Mouse (Mus musculus): Measurements from ENCODE around the gene Ccna2. TPM values are rescaled to one million over a fixed set of nuclear protein-coding genes. Genes with fewer than 3 reads are reported as not detected.
A peak's percentile ranks its signal among the peaks of the same experiment; 100 is the strongest.

Ccna2 gene
- polyA plus RNA-seq, 1 experiment from 2014 or later: 179 TPM

GRCm38 (mm10) chr3:36531242-36531641 is 40.7 kb downstream of the Ccna2 start:
- no peak overlapping the region for H3K27ac ChIP-seq
- peaks cover 9% of the 10 kb centered on the region; the same call in 1 of the 2 replicates for H3K4me1 ChIP-seq (replicated peaks)
- no peaks in the 10 kb centered on the region for H3K9me3 ChIP-seq
- H3K27me3 ChIP-seq (replicated peaks): no peaks in the 10 kb centered on the region
- no peaks in the 10 kb centered on the region for H3K36me3 ChIP-seq
- 47% methylated on average over 2 of the region's 2 CpGs for WGBS
- no peak for ATAC-seq
- H3K4me3 ChIP-seq (replicated peaks): no peak overlapping the region
- no peak overlapping the region; the same call in 1 of the 2 replicates for H3K4me2 ChIP-seq (replicated peaks)
- H3K9ac ChIP-seq: no peak overlapping the region

- H3K4me2 ChIP-seq (replicated peaks): no peak overlapping the region
- H3K27ac ChIP-seq: no peak overlapping the region
- no peak overlapping the region for H3K9ac ChIP-seq
- WGBS: 82% methylated on average over 5 of the region's 5 CpGs
- no peak overlapping the region for H3K4me3 ChIP-seq (replicated peaks)
- ATAC-seq: no peak
- H3K9me3 ChIP-seq: no peaks in the 10 kb centered on the region
- H3K27me3 ChIP-seq (replicated peaks): no peaks in the 10 kb centered on the region
- H3K4me1 ChIP-seq (replicated peaks): peaks cover 9% of the 10 kb centered on the region; the same call in 1 of the 2 replicates
- no peaks in the 10 kb centered on the region for H3K36me3 ChIP-seq
Measured at GRCm38 (mm10) chr3:36530781-36531180, 41.2 kb downstream of the Ccna2 start.

GRCm38 (mm10) chr3:36530345-36530744 is 41.6 kb downstream of the Ccna2 start:
- H3K4me3 ChIP-seq (replicated peaks): no peak overlapping the region
- H3K4me1 ChIP-seq (replicated peaks): peaks cover 9% of the 10 kb centered on the region; the same call in 1 of the 2 replicates
- ATAC-seq: no peak
- no peak overlapping the region for H3K4me2 ChIP-seq (replicated peaks)
- H3K36me3 ChIP-seq: no peaks in the 10 kb centered on the region
- H3K27ac ChIP-seq: no peak overlapping the region
- 78% methylated on average over 6 of the region's 6 CpGs for WGBS
- H3K9ac ChIP-seq: no peak overlapping the region
- no peaks in the 10 kb centered on the region for H3K27me3 ChIP-seq (replicated peaks)
- no peaks in the 10 kb centered on the region for H3K9me3 ChIP-seq

GRCm38 (mm10) chr3:36524466-36524865 is 47.5 kb downstream of the Ccna2 start:
- H3K36me3 ChIP-seq: no peaks in the 10 kb centered on the region
- H3K9ac ChIP-seq: no peak overlapping the region
- no peak overlapping the region for H3K4me2 ChIP-seq (replicated peaks)
- no peak overlapping the region for H3K27ac ChIP-seq
- no peaks in the 10 kb centered on the region for H3K9me3 ChIP-seq
- ATAC-seq: no peak
- peaks cover 3% of the 10 kb centered on the region for H3K4me1 ChIP-seq (replicated peaks)
- H3K4me3 ChIP-seq (replicated peaks): no peak overlapping the region
- WGBS: 69% methylated on average over 3 of the region's 3 CpGs
- peaks cover 22% of the 10 kb centered on the region for H3K27me3 ChIP-seq (replicated peaks)

- Histone ChIP-seq H3K36me3 (no peaks in the 10 kb centered on the region), H3K27ac (no peak overlapping the region), H3K27me3 (replicated peaks) (peaks cover 22% of the 10 kb centered on the region), H3K4me2 (replicated peaks) (no peak overlapping the region), H3K4me3 (replicated peaks) (no peak overlapping the region), H3K4me1 (replicated peaks) (peaks cover 3% of the 10 kb centered on the region), H3K9me3 (no peaks in the 10 kb centered on the region), H3K9ac (no peak overlapping the region)
- no peak for ATAC-seq
- WGBS: 27% methylated on average over 4 of the region's 4 CpGs
Measured at GRCm38 (mm10) chr3:36522137-36522536, 49.8 kb downstream of the Ccna2 start.

- Histone ChIP-seq H3K27me3 (replicated peaks) (peaks cover 22% of the 10 kb centered on the region), H3K4me3 (replicated peaks) (peak within 1 kb of the TSS; percentile 43), H3K4me2 (replicated peaks) (peak within 1 kb of the TSS; percentile 91), H3K9ac (peak within 1 kb of the TSS; percentile 45), H3K9me3 (no peaks in the 10 kb centered on the region), H3K27ac (no peak within 1 kb of the TSS), H3K4me1 (replicated peaks) (peaks cover 3% of the 10 kb centered on the region), H3K36me3 (no peaks in the 10 kb centered on the region)
- 1% methylated on average over 51 of the region's 51 CpGs for WGBS
- ATAC-seq: peak; percentile 70
Measured at GRCm38 (mm10) chr3:36521073-36522060, 50.6 kb downstream of the Ccna2 start, which contains the start of gene Gm11549. Gene Gm11549, minus strand, starts transcription at chr3:36521813.

GRCm38 (mm10) chr3:36516196-36516595 is 55.8 kb downstream of the Ccna2 start:
- no peak overlapping the region for H3K4me2 ChIP-seq (replicated peaks)
- H3K36me3 ChIP-seq: no peaks in the 10 kb centered on the region
- H3K27ac ChIP-seq: no peak overlapping the region
- peaks cover 10% of the 10 kb centered on the region; the same call in 1 of the 2 replicates for H3K27me3 ChIP-seq (replicated peaks)
- ATAC-seq: no peak
- H3K4me1 ChIP-seq (replicated peaks): peaks cover 3% of the 10 kb centered on the region
- H3K4me3 ChIP-seq (replicated peaks): no peak overlapping the region
- H3K9ac ChIP-seq: no peak overlapping the region
- H3K9me3 ChIP-seq: no peaks in the 10 kb centered on the region
- WGBS: 87% methylated on average over 9 of the region's 9 CpGs

Other genes with a start within 250 kb of the Ccna2 start
- 247 and 277 TPM in 2 replicates for gene Anxa5, start 96.3 kb downstream of the Ccna2 start, polyA plus RNA-seq (2015; fragmentation: Nextera tagmentation; extraction: Ambion mirVana)
- 1.8 and 2.2 TPM in 2 replicates for gene 1810062G17Rik, start 96.2 kb downstream of the Ccna2 start, polyA plus RNA-seq (2015; fragmentation: Nextera tagmentation; extraction: Ambion mirVana)
- 0.33 and 0.44 TPM in 2 replicates for gene Gm11549, start 50.3 kb downstream of the Ccna2 start, polyA plus RNA-seq (2015; fragmentation: Nextera tagmentation; extraction: Ambion mirVana)
- 63.6 and 65.1 TPM in 2 replicates for gene Exosc9, start 19.5 kb downstream of the Ccna2 start, polyA plus RNA-seq (2015; fragmentation: Nextera tagmentation; extraction: Ambion mirVana)
- 9.6 and 11.1 TPM in 2 replicates for gene Bbs7, start 41.3 kb upstream of the Ccna2 start, polyA plus RNA-seq (2015; fragmentation: Nextera tagmentation; extraction: Ambion mirVana)
- gene Trpc3, start 118.0 kb upstream of the Ccna2 start, polyA plus RNA-seq (2015; fragmentation: Nextera tagmentation; extraction: Ambion mirVana): 3.3 TPM in 2 replicates

Measured in intestine, embryonic 15.5 days (tissue).